In genomic region chr15:101333165-101333564, GRCm38 (mm10) we compare ENCODE assay signal across 19 mouse cellular contexts. TPM values are rescaled to one million over a fixed set of nuclear protein-coding genes. Genes with fewer than 3 reads are reported as not detected.
A peak's percentile ranks its signal among the peaks of the same experiment; 100 is the strongest.
DNase-seq lines count a peak whose midpoint lies in the region; ATAC-seq and TF ChIP-seq lines count a peak whose summit lies in the region.
"Had no signal": no experiment of that assay in that cellular context is flagged by ENCODE, and none has a peak within 500 bp of the region (broad histone marks: within the 10 kb centered on the region; RNA-seq: fewer than 3 reads in every experiment).

No protein-coding gene starts in this region.

- TF ChIP-seq CTCF in olfactory bulb, adult 2 months (IDR thresholded peaks at IDR 0.05; ENCODE audit: insufficient read depth, low read depth, low read length) = no peak
- no peak for TF ChIP-seq CTCF in thymus, adult 2 months (IDR thresholded peaks at IDR 0.05; ENCODE audit: borderline replicate concordance, control insufficient read depth, extremely low read depth, insufficient read depth, low read length, poor library complexity)

- peak; percentile 7 for DNase-seq in neural tube, embryonic 11.5 days (ENCODE audit: low spot score)
- DNase-seq in neural tube, embryonic 10.5 days (ENCODE audit: extremely low spot score, low spot score) = no peak
- DNase-seq in limb, embryonic 10.5 days (ENCODE audit: low spot score) = no peak
- no peak for DNase-seq in right cerebral cortex, postnatal 25 days
- no peak for DNase-seq in ovary, postnatal 10 days (ENCODE audit: low spot score)
- no peak for DNase-seq in thymus, adult 2 months
- DNase-seq: adrenal gland, postnatal 36 days; cerebellum, postnatal 36 days; forebrain, postnatal 0 days; heart, postnatal 4 days; kidney, adult 9 months; kidney, postnatal 36 days; layer of hippocampus, adult 9-11 months; liver had no signal

- H3K4me3 ChIP-seq in neural tube, embryonic 11.5 days (ENCODE audit: low read depth, low read length) = no peak overlapping the region
- no peak overlapping the region for H3K4me3 ChIP-seq in limb, embryonic 10.5 days
- H3K4me3 ChIP-seq in olfactory bulb, adult 2 months (ENCODE audit: insufficient read depth, low read depth, low read length) = no peak overlapping the region
- H3K4me3 ChIP-seq in thymus, adult 2 months (ENCODE audit: control insufficient read depth, insufficient read depth, low read length) = no peak overlapping the region
- H3K4me3 ChIP-seq: heart, embryonic 15.5 days; hindbrain, embryonic 15.5 days; intestine, embryonic 15.5 days; neural tube, embryonic 13.5 days had no signal

- no peaks in the 10 kb centered on the region for H3K4me1 ChIP-seq in neural tube, embryonic 11.5 days (ENCODE audit: control insufficient read depth, insufficient read depth, low read length)
- H3K4me1 ChIP-seq in limb, embryonic 10.5 days = peaks cover 9% of the 10 kb centered on the region; the same call in 1 of the 2 replicates
- peaks cover 33% of the 10 kb centered on the region for H3K4me1 ChIP-seq in olfactory bulb, adult 2 months (ENCODE audit: control insufficient read depth, insufficient read depth, low read length)
- H3K4me1 ChIP-seq in thymus, adult 2 months (replicated peaks; ENCODE audit: control insufficient read depth, insufficient read depth, low read length) = no peaks in the 10 kb centered on the region
- H3K4me1 ChIP-seq: hindbrain, embryonic 15.5 days had no signal

- no peaks in the 10 kb centered on the region for H3K27me3 ChIP-seq in neural tube, embryonic 11.5 days (ENCODE audit: control insufficient read depth, insufficient read depth, low read length)
- H3K27me3 ChIP-seq in limb, embryonic 10.5 days (ENCODE audit: low read depth, poor library complexity, severe bottlenecking) = peaks cover 25% of the 10 kb centered on the region
- H3K27me3 ChIP-seq in thymus, adult 2 months (ENCODE audit: control insufficient read depth, insufficient read depth, low read length) = no peaks in the 10 kb centered on the region
- H3K27me3 ChIP-seq: hindbrain, embryonic 15.5 days; intestine, embryonic 15.5 days had no signal

- 29% methylated on average over 1 of the region's 1 CpGs for WGBS in neural tube, embryonic 11.5 days
- 14% methylated on average over 1 of the region's 1 CpGs for WGBS in limb, embryonic 10.5 days
- whole genome bisulfite sequencing in olfactory bulb, adult 2 months = 35% methylated on average over 1 of the region's 1 CpGs
- 24% methylated on average over 1 of the region's 1 CpGs for WGBS in thymus, adult 2 months

- no peak for ATAC-seq in neural tube, embryonic 11.5 days (ENCODE audit: insufficient read depth, low FRiP score, low TSS enrichment)
- ATAC-seq: forebrain, postnatal 0 days; intestine, embryonic 15.5 days had no signal

- no peak overlapping the region for H3K4me2 ChIP-seq in neural tube, embryonic 11.5 days (ENCODE audit: low read depth)
- H3K4me2 ChIP-seq: heart, embryonic 15.5 days; hindbrain, embryonic 15.5 days; intestine, embryonic 15.5 days; neural tube, embryonic 13.5 days had no signal

- H3K27ac ChIP-seq in neural tube, embryonic 11.5 days (ENCODE audit: low read depth, low read length) = no peak overlapping the region
- H3K27ac ChIP-seq in limb, embryonic 10.5 days = 0 out of 2 replicates have a peak overlapping the region, but pooled peaks have one; percentile 17
- H3K27ac ChIP-seq in olfactory bulb, adult 2 months (ENCODE audit: insufficient read depth, low read depth, low read length) = peak overlapping the region; percentile 21; the same call in 1 of the 2 replicates
- H3K27ac ChIP-seq in thymus, adult 2 months (ENCODE audit: control insufficient read depth, insufficient read depth, low read length) = no peak overlapping the region; the same call in 1 of the 2 replicates
- H3K27ac ChIP-seq: heart, embryonic 15.5 days; hindbrain, embryonic 15.5 days; intestine, embryonic 15.5 days; neural tube, embryonic 13.5 days had no signal

- H3K9me3 ChIP-seq in neural tube, embryonic 11.5 days (ENCODE audit: control insufficient read depth, low read length) = no peaks in the 10 kb centered on the region
- no peaks in the 10 kb centered on the region for H3K9me3 ChIP-seq in limb, embryonic 10.5 days (replicated peaks)
- H3K9me3 ChIP-seq: heart, embryonic 15.5 days; hindbrain, embryonic 15.5 days; intestine, embryonic 15.5 days; neural tube, embryonic 13.5 days had no signal

- H3K36me3 ChIP-seq in neural tube, embryonic 11.5 days (ENCODE audit: control insufficient read depth, insufficient read depth, low read length) = no peaks in the 10 kb centered on the region
- no peaks in the 10 kb centered on the region for H3K36me3 ChIP-seq in limb, embryonic 10.5 days
- H3K36me3 ChIP-seq in thymus, adult 2 months (ENCODE audit: control insufficient read depth, insufficient read depth, low read length) = no peaks in the 10 kb centered on the region
- H3K36me3 ChIP-seq: heart, embryonic 15.5 days; hindbrain, embryonic 15.5 days; intestine, embryonic 15.5 days; neural tube, embryonic 13.5 days had no signal

- no peak overlapping the region for H3K9ac ChIP-seq in neural tube, embryonic 11.5 days (ENCODE audit: low read length)
- H3K9ac ChIP-seq: forebrain, postnatal 0 days; heart, embryonic 15.5 days; hindbrain, embryonic 15.5 days; intestine, embryonic 15.5 days; neural tube, embryonic 13.5 days had no signal

- no peak for TF ChIP-seq POLR2A in olfactory bulb, adult 2 months (IDR thresholded peaks at IDR 0.05; ENCODE audit: insufficient read depth, low read depth, low read length)
- no peak for TF ChIP-seq POLR2A in thymus, adult 2 months (IDR thresholded peaks at IDR 0.05; ENCODE audit: control insufficient read depth, extremely low read depth, insufficient read depth, low read length, poor library complexity)

RNA-seq across cellular contexts. Expression of gene Krt80, which starts 36.8 kb away (rescaled TPM):
- not detected in 2 replicates for polyA plus RNA-seq in neural tube, embryonic 11.5 days (2014; fragmentation: Nextera tagmentation; extraction: Ambion mirVana)
- polyA plus RNA-seq in limb, embryonic 10.5 days (2016; fragmentation: Nextera tagmentation; extraction: Ambion mirVana) = 0.09 and 0.23 TPM in 2 replicates
- not detected in 2 replicates for polyA plus RNA-seq in olfactory bulb, adult 2 months (2012; ENCODE audit: insufficient read depth, insufficient read length, low replicate concordance, missing spikeins)
- polyA plus RNA-seq in thymus, adult 2 months (2012; rRNA removed) = 3.1 and 3.8 TPM in 2 replicates

RNA-seq across cellular contexts. Expression of gene 6030408B16Rik, which starts 40.2 kb away (rescaled TPM):
- polyA plus RNA-seq in neural tube, embryonic 11.5 days (2014; fragmentation: Nextera tagmentation; extraction: Ambion mirVana) = 0.33 and 0.42 TPM in 2 replicates
- 1.8 and 4.1 TPM in 2 replicates for polyA plus RNA-seq in limb, embryonic 10.5 days (2016; fragmentation: Nextera tagmentation; extraction: Ambion mirVana)
- polyA plus RNA-seq in olfactory bulb, adult 2 months (2012; ENCODE audit: insufficient read depth, insufficient read length, low replicate concordance, missing spikeins) = not detected in 2 replicates
- polyA plus RNA-seq in thymus, adult 2 months (2012; rRNA removed) = 0.55 and 0.88 TPM in 2 replicates
- polyA plus RNA-seq: hindbrain, embryonic 15.5 days had no signal

RNA-seq across cellular contexts. Expression of gene Atg101, which starts 49.1 kb away (rescaled TPM):
- 69.5 and 74.4 TPM in 2 replicates for polyA plus RNA-seq in neural tube, embryonic 11.5 days (2014; fragmentation: Nextera tagmentation; extraction: Ambion mirVana)
- 92.3 and 97.5 TPM in 2 replicates for polyA plus RNA-seq in limb, embryonic 10.5 days (2016; fragmentation: Nextera tagmentation; extraction: Ambion mirVana)
- polyA plus RNA-seq in olfactory bulb, adult 2 months (2012; ENCODE audit: insufficient read depth, insufficient read length, low replicate concordance, missing spikeins) = not detected in 2 replicates
- polyA plus RNA-seq in thymus, adult 2 months (2012; rRNA removed) = 68.5 and 75.2 TPM in 2 replicates

Comparison
In these comparisons a context has a peak if more than half of its experiments do, and no peak if none do; other contexts are left out.
1. H3K27ac ChIP-seq: peak in limb, embryonic 10.5 days (single experiment) and olfactory bulb, adult 2 months (single experiment); none in neural tube, embryonic 11.5 days (single experiment) and thymus, adult 2 months (single experiment).
2. RNA of gene Atg101, which starts 49.1 kb away (polyA plus RNA-seq): 92.3 to 97.5 TPM in limb, embryonic 10.5 days, 68.5 to 75.2 TPM in thymus, adult 2 months and 69.5 to 74.4 TPM in neural tube, embryonic 11.5 days; not detected in olfactory bulb, adult 2 months; every median in the first group is over 10 times any median in the second.